Mouse (Mus musculus) heart, embryonic 15.5 days (tissue): Measurements from ENCODE around the gene Eef1akmt3. TPM values are rescaled to one million over a fixed set of nuclear protein-coding genes. Genes with fewer than 3 reads are reported as not detected.

Experiments
- ATAC-seq: fragments of 200-750 bp; cut with Nextera tagmentation; replicated peaks from 2 replicates; pipeline ENCODE4 v1.8.0; 2017; ENCODE audit warnings: low read depth, moderate TSS enrichment; ENCODE audit not compliant: insufficient number of reproducible peaks, insufficient read depth, low FRiP score
- H3K27ac ChIP-seq: fragments of 300-500 bp; sonication (generic); 2 replicates; pipeline ENCODE4 v1.5.1; 2015; ENCODE audit warnings: mild to moderate bottlenecking, inconsistent platforms
- H3K27me3 ChIP-seq: fragments of 300-500 bp; sonication (generic); 2 replicates; pipeline ENCODE4 v1.6.1; 2015; ENCODE audit warnings: inconsistent platforms
- H3K36me3 ChIP-seq: fragments of 300-500 bp; sonication (generic); 2 replicates; pipeline ENCODE4 v1.6.1; 2015; ENCODE audit warnings: mild to moderate bottlenecking, inconsistent platforms
- H3K4me1 ChIP-seq: fragments of 300-500 bp; sonication (generic); replicated peaks from 2 replicates; pipeline ENCODE4 v1.6.1; 2015; ENCODE audit warnings: inconsistent platforms
- H3K4me2 ChIP-seq: fragments of 300-500 bp; sonication (generic); 2 replicates; pipeline ENCODE4 v1.6.1; 2015; ENCODE audit warnings: inconsistent platforms, mild to moderate bottlenecking, moderate library complexity
- H3K4me3 ChIP-seq: fragments of 300-500 bp; sonication (generic); 2 replicates; pipeline ENCODE4 v1.5.1; 2015; ENCODE audit warnings: mild to moderate bottlenecking, inconsistent platforms
- H3K9ac ChIP-seq: fragments of 300-500 bp; sonication (generic); 2 replicates; pipeline ENCODE4 v1.6.1; 2015; ENCODE audit warnings: mild to moderate bottlenecking, inconsistent platforms
- H3K9me3 ChIP-seq: fragments of 300-500 bp; sonication (generic); replicated peaks from 2 replicates; pipeline ENCODE4 v1.6.1; 2016; ENCODE audit warnings: inconsistent platforms
- WGBS: fragments of 180-500 bp; shearing (Covaris S2); methylation state at CpG from one replicate; pipeline ENCODE4 v1.1.7; 2015; ENCODE audit warnings: mixed read lengths; 5-methylcytosine and 5-hydroxymethylcytosine counted together
- polyA plus RNA-seq: library from polyadenylated mRNA; unstranded; fragments of >200 nt; fragmentation: Nextera tagmentation; extraction: Ambion mirVana; gene quantifications from 2 replicates; pipeline ENCODE4 v1.2.1, GENCODE M21; 2015

Eef1akmt3 gene
- 0.30 and 0.42 TPM in 2 replicates for polyA plus RNA-seq

DNA sequence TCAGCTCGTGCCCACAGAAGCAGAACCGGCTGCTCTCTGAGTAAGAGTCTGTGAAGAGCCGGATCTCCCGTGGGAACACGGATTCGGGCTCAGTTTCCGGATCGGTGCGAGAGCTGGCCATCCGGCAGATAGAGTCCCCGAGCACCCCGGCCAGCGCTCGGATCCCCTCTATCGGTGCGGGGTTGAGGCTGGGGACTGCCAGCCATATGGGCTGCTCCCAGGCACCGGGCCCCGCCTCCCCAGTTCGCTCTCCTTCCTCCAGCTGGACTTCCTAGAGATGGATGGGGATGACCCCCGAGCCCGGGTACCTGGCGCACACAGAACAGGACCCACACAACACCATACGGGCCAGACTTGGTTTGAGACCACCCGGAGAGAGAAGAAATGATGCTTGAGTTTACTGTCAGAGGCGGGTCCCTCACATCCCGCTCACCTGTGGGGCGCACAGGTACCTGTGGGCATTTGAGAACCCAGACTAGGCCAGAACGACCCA, at the start of gene Eef1akmt3, which contains the start of gene Mettl1:
Eef1akmt3 (minus strand) TSS at position 240 of the 493 bp plus-strand sequence.
Mettl1 (plus strand) TSS at position 141 of the 493 bp plus-strand sequence.
- peak within 1 kb of the TSS; percentile 98 for H3K4me3 ChIP-seq
- H3K36me3 ChIP-seq: peaks cover 9% of the 10 kb centered on the region; the same call in 1 of the 2 replicates
- peak within 1 kb of the TSS; percentile 76 for H3K9ac ChIP-seq
- no peaks in the 10 kb centered on the region for H3K9me3 ChIP-seq
- peak; percentile 61 for ATAC-seq
- peaks cover 15% of the 10 kb centered on the region for H3K4me1 ChIP-seq
- peak within 1 kb of the TSS; percentile 100 for H3K4me2 ChIP-seq
- peak within 1 kb of the TSS; percentile 78 for H3K27ac ChIP-seq
- peaks cover 16% of the 10 kb centered on the region for H3K27me3 ChIP-seq
- 0% methylated on average over 28 of the region's 28 CpGs for WGBS

DNA sequence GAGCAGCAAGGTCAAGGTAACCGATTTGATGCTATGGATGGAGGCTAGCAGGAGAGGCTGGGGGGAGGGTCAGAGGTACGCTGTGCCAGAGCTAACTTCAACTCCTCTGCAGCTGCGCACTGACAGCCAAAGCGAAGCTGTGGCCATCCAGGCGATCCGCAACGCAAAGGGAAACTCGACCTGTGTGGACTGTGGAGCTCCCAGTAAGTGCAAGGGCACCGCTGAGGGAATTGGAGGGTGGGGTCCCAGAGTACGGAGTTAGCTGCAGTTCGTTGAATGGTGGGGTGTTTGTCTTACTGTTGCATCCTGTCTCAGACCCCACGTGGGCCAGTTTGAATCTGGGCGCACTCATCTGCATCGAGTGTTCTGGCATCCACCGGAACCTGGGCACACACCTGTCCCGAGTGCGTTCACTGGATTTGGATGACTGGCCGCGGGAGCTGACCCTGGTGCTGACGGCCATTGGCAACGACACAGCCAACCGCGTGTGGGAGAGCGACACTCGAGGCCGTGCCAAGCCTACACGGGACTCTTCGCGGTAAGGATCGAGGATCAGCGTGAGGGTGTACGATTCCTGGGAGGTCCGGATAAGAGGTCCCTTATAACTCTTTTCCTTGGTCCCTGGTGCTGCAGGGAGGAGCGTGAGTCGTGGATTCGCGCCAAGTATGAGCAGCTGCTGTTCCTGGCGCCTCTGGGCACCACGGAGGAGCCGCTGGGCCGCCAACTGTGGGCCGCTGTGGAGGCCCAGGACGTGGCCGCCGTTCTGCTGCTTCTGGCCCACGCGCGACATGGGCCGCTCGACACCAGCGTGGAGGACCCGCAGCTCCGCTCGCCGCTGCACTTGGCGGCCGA, 49.5 kb upstream of the Eef1akmt3 start:
- H3K9ac ChIP-seq: no peak overlapping the region
- peaks cover 1% of the 10 kb centered on the region; the same call in 1 of the 2 replicates for H3K36me3 ChIP-seq
- ATAC-seq: no peak
- H3K4me2 ChIP-seq: peak overlapping the region; percentile 46
- peaks cover 76% of the 10 kb centered on the region for H3K27me3 ChIP-seq
- H3K4me3 ChIP-seq: peak overlapping the region; percentile 29
- 10% methylated on average over 57 of the region's 57 CpGs for WGBS
- no peak overlapping the region for H3K27ac ChIP-seq
- H3K9me3 ChIP-seq: no peaks in the 10 kb centered on the region
- H3K4me1 ChIP-seq: peaks cover 28% of the 10 kb centered on the region

DNA sequence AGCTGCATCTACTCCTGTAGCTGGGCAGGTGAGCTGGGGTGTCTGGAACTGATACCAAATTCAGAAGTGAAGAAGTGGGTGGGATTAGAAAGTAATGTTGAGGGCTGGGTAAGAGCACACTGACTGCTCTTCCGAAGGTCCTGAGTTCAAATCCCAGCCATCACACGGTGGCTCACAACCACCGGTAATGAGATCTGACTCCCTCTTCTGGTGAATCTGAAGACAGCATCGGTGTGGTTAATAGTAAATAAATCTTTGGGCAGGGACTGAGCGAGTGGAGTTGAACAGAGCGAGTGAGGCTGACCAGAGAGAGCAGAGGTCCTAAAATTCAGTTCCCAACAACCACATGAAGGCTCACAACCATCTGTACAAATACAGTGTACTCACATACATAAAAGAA, 44.3 kb upstream of the Eef1akmt3 start:
- Histone ChIP-seq H3K4me2 (no peak overlapping the region), H3K4me3 (no peak overlapping the region), H3K4me1 (peaks cover 13% of the 10 kb centered on the region), H3K27ac (no peak overlapping the region), H3K9me3 (no peaks in the 10 kb centered on the region), H3K36me3 (no peaks in the 10 kb centered on the region), H3K27me3 (peaks cover 92% of the 10 kb centered on the region), H3K9ac (no peak overlapping the region)
- WGBS: 63% methylated on average over 6 of the region's 6 CpGs
- no peak for ATAC-seq

DNA sequence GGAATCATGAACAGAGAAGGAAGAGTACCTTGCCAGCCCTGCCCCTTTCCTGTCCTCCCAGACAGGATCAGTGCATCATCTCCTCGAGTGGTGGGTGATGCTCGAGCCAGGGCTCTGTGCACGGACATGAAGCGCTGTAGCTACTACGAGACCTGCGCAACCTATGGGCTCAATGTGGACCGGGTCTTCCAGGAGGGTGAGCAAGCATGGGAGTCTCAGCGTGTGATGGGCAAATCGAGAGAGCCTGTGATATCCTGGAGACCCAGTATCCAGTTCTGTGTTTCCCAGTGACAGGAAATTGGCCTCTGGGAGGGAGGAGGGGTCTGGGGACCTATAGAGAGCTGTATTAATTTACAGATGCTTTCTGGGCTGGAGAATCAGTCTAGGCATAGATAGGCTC, 43.7 kb upstream of the Eef1akmt3 start:
- Histone ChIP-seq H3K4me3 (no peak overlapping the region), H3K9ac (no peak overlapping the region), H3K4me2 (no peak overlapping the region), H3K4me1 (peaks cover 16% of the 10 kb centered on the region), H3K27me3 (peaks cover 92% of the 10 kb centered on the region), H3K27ac (no peak overlapping the region), H3K9me3 (no peaks in the 10 kb centered on the region), H3K36me3 (no peaks in the 10 kb centered on the region)
- no peak for ATAC-seq
- 79% methylated on average over 9 of the region's 9 CpGs for WGBS

DNA sequence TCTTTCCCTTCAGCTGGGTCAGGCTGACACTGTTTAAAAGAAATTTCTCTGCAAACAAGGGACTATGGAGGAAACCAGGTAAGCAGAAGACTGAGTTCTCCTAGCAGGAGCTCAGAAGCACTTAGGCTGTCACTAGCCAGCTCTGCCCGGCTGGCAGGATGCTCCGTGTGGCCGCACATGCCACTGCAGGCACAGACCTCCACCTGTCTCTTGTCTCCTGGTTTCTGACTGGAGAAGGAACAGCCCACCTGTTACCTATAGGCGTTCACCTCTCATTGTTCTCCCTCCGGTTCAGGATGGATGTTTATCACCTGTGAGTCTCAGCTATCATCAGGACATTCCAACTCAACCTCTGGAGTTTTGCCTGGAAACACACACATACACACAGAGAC, 42.6 kb upstream of the Eef1akmt3 start:
- no peak overlapping the region for H3K4me2 ChIP-seq
- H3K36me3 ChIP-seq: no peaks in the 10 kb centered on the region
- H3K27ac ChIP-seq: no peak overlapping the region
- peaks cover 92% of the 10 kb centered on the region for H3K27me3 ChIP-seq
- H3K4me1 ChIP-seq: peaks cover 28% of the 10 kb centered on the region
- H3K9me3 ChIP-seq: no peaks in the 10 kb centered on the region
- 35% methylated on average over 5 of the region's 5 CpGs for WGBS
- no peak overlapping the region for H3K4me3 ChIP-seq
- ATAC-seq: no peak
- H3K9ac ChIP-seq: no peak overlapping the region

DNA sequence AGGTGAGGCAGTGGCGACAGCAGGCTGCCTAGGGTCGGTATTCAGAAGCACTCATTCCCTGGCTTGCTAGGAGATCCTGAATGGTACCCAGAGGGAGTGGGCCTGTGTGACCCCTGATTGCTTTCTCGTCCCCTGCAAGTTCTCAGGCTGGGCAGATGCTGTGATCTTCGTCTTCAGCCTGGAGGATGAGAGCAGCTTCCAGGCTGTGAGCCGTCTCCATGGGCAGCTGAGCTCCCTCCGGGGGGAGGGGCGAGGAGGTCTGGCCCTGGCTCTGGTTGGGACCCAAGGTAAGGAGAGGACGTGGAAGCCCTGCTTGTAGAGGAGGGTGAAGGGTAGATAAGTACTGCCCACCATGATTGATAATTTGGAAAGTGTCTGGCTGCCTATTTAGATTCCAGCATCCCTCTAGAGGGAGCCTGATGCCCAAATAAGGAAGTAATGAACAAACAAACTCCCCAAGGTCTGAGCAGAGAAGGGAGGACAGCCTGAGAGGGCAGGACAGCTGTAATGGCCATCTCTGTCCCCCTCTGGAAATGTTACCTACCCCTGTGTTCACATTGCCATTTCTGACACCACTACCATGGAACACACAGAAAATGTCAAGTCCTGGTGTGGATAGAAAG, 42.1 kb upstream of the Eef1akmt3 start:
- Histone ChIP-seq H3K27me3 (peaks cover 92% of the 10 kb centered on the region), H3K36me3 (no peaks in the 10 kb centered on the region), H3K4me1 (peaks cover 33% of the 10 kb centered on the region), H3K4me3 (no peak overlapping the region), H3K9me3 (no peaks in the 10 kb centered on the region), H3K27ac (no peak overlapping the region), H3K4me2 (no peak overlapping the region), H3K9ac (no peak overlapping the region)
- 29% methylated on average over 8 of the region's 8 CpGs for WGBS
- no peak for ATAC-seq

DNA sequence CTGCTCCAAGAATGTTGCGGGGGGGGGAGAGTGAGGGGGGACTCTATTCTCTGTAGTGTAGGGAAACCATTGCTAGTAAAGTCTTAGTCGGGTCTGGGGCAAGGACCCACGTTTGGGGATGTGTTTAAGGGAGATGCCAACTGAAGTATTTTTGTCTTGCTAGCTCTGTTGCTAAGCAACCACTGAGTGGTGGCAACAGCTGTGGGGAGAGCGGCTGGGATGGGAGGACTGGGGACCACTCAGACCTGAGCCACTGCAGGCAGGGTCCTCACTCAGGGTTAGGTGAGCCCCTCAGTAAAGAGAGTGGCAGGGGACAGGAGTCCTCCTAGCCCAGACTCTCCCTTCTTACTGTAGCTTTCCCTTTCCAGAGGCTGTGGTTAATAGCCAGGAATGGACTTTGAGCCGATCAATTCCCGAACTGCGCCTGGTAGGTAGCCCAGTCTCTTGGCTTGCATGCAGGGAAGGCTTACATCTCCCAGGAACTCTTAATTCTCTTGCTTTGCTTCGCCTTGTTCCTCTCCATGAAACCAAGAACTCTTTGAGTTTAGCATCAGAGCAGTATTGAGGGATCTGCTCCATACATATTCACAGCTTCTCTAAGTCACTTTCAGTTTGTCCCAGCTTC, 40.8 kb upstream of the Eef1akmt3 start:
- H3K9ac ChIP-seq: no peak overlapping the region
- H3K27me3 ChIP-seq: peaks cover 94% of the 10 kb centered on the region
- peak overlapping the region; percentile 59 for H3K4me2 ChIP-seq
- peak overlapping the region; percentile 48; the same call in 1 of the 2 replicates for H3K4me3 ChIP-seq
- no peaks in the 10 kb centered on the region for H3K9me3 ChIP-seq
- H3K36me3 ChIP-seq: no peaks in the 10 kb centered on the region
- peaks cover 38% of the 10 kb centered on the region for H3K4me1 ChIP-seq
- ATAC-seq: no peak
- WGBS: 28% methylated on average over 8 of the region's 8 CpGs
- no peak overlapping the region for H3K27ac ChIP-seq

DNA sequence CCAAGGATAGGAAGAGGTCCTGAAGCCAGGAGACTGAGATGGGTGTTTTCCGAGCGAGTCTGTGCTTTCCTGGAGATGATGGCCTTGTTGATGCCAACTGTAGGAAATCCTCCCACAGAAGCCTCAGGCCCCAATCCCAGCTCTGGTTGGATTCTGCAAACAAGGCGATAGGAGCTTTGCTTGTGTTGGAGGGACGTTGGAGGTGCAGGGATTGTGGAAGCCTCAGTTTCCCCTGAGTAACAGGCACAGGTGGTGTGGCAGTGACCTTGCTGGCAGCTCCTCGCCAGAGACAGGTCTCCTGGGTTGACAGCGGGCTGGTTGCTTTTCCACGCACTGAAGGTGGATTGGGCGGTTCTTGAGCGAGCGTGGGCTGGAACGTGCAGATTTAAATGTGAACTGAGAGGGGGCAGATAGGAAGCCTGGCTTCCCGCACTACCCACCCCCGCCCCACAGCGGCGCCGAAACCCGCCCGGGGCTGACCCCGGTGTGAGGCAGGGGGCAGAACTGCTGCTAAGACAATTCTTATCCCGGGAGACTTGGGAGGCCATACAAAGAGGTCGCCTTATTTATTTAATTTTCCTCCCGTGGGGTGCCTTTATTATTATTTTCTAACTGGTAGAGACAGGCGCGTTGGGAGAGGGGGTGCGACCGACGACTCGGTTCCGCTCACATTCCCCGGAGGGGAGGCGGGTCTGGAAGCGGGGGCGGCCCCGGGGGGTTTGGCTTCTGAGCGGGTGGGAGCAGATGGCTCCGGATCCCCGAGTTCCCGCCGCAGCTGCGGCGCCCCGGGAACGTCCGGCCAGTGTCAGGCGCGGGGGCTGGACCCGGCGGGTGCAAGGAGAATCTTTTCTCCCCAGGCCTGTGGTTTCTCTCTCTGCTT, 39.8 kb upstream of the Eef1akmt3 start:
- Histone ChIP-seq H3K4me3 (peak overlapping the region; percentile 48), H3K4me1 (peaks cover 38% of the 10 kb centered on the region), H3K27me3 (peaks cover 93% of the 10 kb centered on the region), H3K9ac (0 out of 2 replicates have a peak overlapping the region, but pooled peaks have one; percentile 25), H3K4me2 (peak overlapping the region; percentile 59), H3K9me3 (no peaks in the 10 kb centered on the region), H3K27ac (no peak overlapping the region), H3K36me3 (no peaks in the 10 kb centered on the region)
- WGBS: 6% methylated on average over 48 of the region's 48 CpGs
- no peak for ATAC-seq

DNA sequence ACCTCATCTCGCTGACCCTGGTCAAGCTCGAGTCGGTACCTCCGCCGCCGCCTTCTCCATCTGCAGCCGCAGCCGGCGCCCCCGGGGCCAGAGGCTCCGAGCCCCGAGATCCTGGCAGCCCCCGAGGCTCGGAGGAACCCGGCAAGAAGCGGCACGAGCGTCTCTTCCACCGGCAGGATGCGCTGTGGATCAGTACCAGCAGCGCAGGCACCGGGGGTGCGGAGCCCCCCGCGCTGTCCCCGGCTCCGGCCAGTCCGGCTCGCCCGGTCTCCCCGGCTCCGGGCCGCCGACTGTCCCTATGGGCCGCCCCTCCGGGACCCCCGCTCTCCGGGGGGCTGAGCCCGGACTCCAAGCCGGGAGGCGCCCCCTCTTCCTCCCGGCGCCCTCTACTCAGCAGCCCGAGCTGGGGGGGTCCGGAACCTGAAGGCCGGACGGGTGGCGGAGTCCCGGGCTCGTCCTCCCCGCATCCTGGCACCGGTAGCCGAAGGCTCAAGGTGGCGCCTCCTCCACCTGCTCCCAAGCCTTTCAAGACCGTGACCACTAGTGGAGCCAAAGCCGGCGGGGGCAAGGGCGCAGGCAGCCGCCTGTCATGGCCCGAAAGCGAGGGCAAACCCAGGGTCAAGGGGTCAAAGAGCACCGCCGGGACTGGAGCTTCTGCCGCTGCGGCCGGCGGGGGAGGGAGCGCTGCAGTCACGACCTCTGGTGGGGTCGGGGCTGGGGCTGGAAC, 38.5 kb upstream of the Eef1akmt3 start:
- Histone ChIP-seq H3K36me3 (no peaks in the 10 kb centered on the region), H3K27ac (no peak overlapping the region), H3K4me3 (peak overlapping the region; percentile 48), H3K9ac (peak overlapping the region; percentile 31), H3K9me3 (no peaks in the 10 kb centered on the region), H3K27me3 (peaks cover 95% of the 10 kb centered on the region), H3K4me1 (peaks cover 38% of the 10 kb centered on the region), H3K4me2 (peak overlapping the region; percentile 74)
- ATAC-seq: no peak
- 8% methylated on average over 70 of the region's 70 CpGs for WGBS
